Mouse (Mus musculus) forebrain, embryonic 12.5 days (tissue): ENCODE data around the gene Snx8. TPM values are rescaled to one million over a fixed set of nuclear protein-coding genes. Genes with fewer than 3 reads are reported as not detected.
A peak's percentile ranks its signal among the peaks of the same experiment; 100 is the strongest.

Source experiments
- ATAC-seq: fragments of 200-750 bp; cut with Nextera tagmentation; 2 replicates; pipeline ENCODE4 v1.8.0; 2017; ENCODE audit warnings: moderate TSS enrichment; ENCODE audit not compliant: low FRiP score
- H3K27ac ChIP-seq: fragments of 300-500 bp; sonication (generic); 2 replicates; pipeline ENCODE4 v1.5.1; 2016; ENCODE audit warnings: mild to moderate bottlenecking
- H3K27me3 ChIP-seq: fragments of 300-500 bp; sonication (generic); 2 replicates; pipeline ENCODE4 v1.6.1; 2016; ENCODE audit warnings: mild to moderate bottlenecking
- H3K36me3 ChIP-seq: fragments of 300-500 bp; sonication (generic); replicated peaks from 2 replicates; pipeline ENCODE4 v1.6.1; 2016; ENCODE audit warnings: mild to moderate bottlenecking
- H3K4me1 ChIP-seq: fragments of 300-500 bp; sonication (generic); 2 replicates; pipeline ENCODE4 v1.6.1; 2016
- H3K4me2 ChIP-seq: fragments of 300-500 bp; sonication (generic); 2 replicates; pipeline ENCODE4 v1.6.1; 2016; ENCODE audit warnings: mild to moderate bottlenecking, moderate library complexity
- H3K4me3 ChIP-seq: fragments of 300-500 bp; sonication (generic); replicated peaks from 2 replicates; pipeline ENCODE4 v1.5.1; 2016; ENCODE audit warnings: mild to moderate bottlenecking
- H3K9ac ChIP-seq: fragments of 300-500 bp; sonication (generic); 2 replicates; pipeline ENCODE4 v1.6.1; 2016; ENCODE audit warnings: mild to moderate bottlenecking
- H3K9me3 ChIP-seq: fragments of 300-500 bp; sonication (generic); 2 replicates; pipeline ENCODE4 v1.6.1; 2016
- WGBS: fragments of 180-500 bp; shearing (Covaris S2); methylation state at CpG from one replicate; pipeline ENCODE4 v1.1.7; 2016; 5-methylcytosine and 5-hydroxymethylcytosine counted together
- polyA plus RNA-seq: library from polyadenylated mRNA; unstranded; fragments of >200 nt; fragmentation: Nextera tagmentation; extraction: Ambion mirVana; gene quantifications from 2 replicates; pipeline ENCODE4 v1.2.1, GENCODE M21; 2016

The Snx8 gene
- polyA plus RNA-seq, 1 experiment from 2014 or later = 20.7 TPM

DNA sequence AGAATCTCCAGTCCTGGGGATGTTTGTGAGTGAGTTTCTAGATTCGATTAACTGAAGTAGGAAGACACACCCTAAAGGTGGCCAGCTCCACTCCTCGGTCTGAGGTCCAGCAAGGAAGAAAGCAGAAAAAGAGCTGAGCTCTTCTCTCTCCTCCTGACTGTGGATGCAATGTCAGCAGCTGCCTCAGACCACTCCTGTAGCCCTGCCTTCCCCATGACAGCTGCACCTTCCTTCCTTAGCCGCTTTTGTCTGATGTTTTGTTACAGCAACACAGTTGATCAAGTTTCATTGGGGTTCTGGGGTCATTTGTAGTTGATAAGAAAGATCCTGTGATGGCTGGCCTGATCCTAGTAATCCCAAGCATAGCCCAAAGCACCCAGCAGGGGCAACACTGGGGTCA lies 31.6 kb downstream of the Snx8 start:
- 93% methylated on average over 3 of the region's 3 CpGs for WGBS
- no peak overlapping the region for H3K4me3 ChIP-seq

DNA sequence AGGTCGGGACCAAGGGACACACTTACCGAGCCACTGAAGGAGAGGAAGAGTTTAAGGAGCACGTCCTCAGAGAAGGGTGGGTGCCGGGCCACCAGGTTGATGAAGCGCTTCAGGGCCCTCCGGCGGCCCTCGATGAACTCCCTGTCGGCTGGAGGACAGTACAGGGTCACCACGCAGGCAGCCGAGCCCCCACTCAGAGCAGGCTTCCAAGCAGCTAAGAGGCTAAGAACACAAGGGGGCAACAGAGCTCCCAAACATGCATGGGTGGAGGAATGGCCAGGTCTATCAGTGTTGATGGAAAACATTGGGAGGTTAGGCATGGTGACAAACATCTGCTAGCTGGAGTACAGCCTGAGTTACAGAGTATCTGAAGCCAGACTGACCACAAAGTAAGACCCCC lies 33.1 kb downstream of the Snx8 start:
- H3K27me3 ChIP-seq = no peaks in the 10 kb centered on the region
- H3K36me3 ChIP-seq = peaks cover 75% of the 10 kb centered on the region
- no peaks in the 10 kb centered on the region for H3K9me3 ChIP-seq
- H3K4me2 ChIP-seq = no peak overlapping the region
- no peak overlapping the region for H3K9ac ChIP-seq
- no peak overlapping the region for H3K4me3 ChIP-seq
- ATAC-seq = no peak
- WGBS = 88% methylated on average over 11 of the region's 11 CpGs
- no peaks in the 10 kb centered on the region for H3K4me1 ChIP-seq
- no peak overlapping the region for H3K27ac ChIP-seq

More for the DNA sequence above, 31.6 kb downstream of the Snx8 start:
- no peak for ATAC-seq
- Histone ChIP-seq H3K4me2 (no peak overlapping the region), H3K9me3 (no peaks in the 10 kb centered on the region), H3K27me3 (no peaks in the 10 kb centered on the region), H3K36me3 (peaks cover 60% of the 10 kb centered on the region), H3K27ac (no peak overlapping the region), H3K4me1 (no peaks in the 10 kb centered on the region), H3K9ac (no peak overlapping the region)

DNA sequence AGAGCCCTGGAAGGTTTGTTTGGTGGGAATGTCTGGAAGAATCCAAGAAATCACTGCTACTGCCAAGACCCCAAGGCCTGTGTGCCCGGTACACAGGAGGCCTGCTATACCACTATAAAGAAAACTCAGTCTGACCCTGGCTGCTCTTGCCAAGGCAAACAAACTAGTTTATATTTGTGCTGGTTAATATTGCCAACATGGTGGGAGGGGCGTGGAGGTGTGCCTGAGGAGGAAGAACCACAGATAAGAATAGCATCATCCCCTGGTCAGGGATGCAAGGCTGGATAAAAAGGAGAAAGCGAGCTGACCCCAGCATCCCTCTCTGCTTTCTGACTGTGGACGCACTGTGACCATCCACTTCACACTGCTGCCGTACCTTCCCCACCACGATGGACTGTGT lies 36.7 kb downstream of the Snx8 start:
- Histone ChIP-seq H3K4me1 (no peaks in the 10 kb centered on the region), H3K9ac (no peak overlapping the region), H3K9me3 (no peaks in the 10 kb centered on the region), H3K27me3 (no peaks in the 10 kb centered on the region), H3K4me2 (no peak overlapping the region), H3K27ac (no peak overlapping the region), H3K36me3 (peaks cover 67% of the 10 kb centered on the region), H3K4me3 (no peak overlapping the region)
- 94% methylated on average over 6 of the region's 6 CpGs for WGBS
- ATAC-seq = no peak

DNA sequence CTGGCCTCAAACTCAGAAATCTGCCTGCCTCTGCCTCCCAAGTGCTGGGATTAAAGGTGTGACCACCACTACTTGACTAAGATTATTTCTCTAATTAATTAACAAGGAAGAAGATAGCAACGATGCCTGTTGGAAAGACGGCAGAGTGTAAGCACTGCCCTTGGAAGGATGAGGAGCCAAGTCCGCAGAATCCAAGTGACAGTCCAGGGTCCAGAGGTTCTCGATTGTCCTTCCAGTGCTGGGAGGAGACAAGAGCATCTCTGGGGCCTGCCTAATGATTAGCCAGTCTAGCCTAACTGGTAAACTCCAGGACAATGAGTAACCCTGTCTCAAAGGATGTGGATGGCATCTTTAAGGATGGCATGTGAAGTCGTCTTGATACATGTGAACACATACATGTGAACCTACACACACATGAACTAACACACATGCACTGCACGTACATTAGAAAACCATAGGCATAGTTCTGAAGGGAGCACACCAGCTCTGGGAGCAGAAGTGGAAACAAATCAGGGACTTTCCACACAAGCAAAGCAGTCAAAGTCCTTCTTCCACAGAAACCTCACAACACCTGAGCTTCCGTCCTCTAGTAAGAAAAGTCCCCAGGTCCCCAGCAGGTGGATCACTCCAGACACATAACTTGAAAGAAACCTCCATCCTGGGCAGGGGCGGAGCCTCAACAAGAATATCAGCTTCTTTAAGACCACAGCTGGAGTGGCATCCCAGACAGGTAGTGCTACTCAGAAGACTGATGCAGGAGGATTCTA lies 38.1 kb downstream of the Snx8 start:
- WGBS = 94% methylated on average over 8 of the region's 8 CpGs
- Histone ChIP-seq H3K36me3 (peaks cover 55% of the 10 kb centered on the region), H3K4me3 (no peak overlapping the region), H3K27ac (no peak overlapping the region), H3K4me2 (no peak overlapping the region), H3K9me3 (no peaks in the 10 kb centered on the region), H3K9ac (no peak overlapping the region), H3K27me3 (no peaks in the 10 kb centered on the region), H3K4me1 (no peaks in the 10 kb centered on the region)
- no peak for ATAC-seq

DNA sequence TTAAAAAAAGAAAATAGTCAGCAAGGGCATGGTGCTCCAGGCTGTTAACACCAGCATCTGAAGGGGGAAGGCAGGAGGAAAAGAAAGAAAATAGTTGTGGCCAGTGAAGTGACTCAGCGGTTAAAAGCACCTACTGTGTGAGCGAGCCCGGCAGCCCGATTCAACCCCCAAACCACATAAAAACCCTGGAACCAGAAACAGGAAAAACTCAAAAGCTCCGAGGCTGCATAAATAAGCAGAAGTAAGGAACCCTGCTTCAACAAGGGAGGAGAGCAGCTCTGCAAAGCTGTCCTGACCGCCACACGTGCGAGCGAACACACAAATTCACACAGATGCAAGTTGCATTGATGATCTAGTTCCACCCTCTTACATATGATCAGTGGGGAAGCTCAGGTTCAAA lies 39.2 kb downstream of the Snx8 start:
- H3K36me3 ChIP-seq = peaks cover 54% of the 10 kb centered on the region
- no peak for ATAC-seq
- no peaks in the 10 kb centered on the region for H3K4me1 ChIP-seq
- H3K4me3 ChIP-seq = no peak overlapping the region
- 94% methylated on average over 9 of the region's 9 CpGs for WGBS
- H3K27me3 ChIP-seq = no peaks in the 10 kb centered on the region
- H3K4me2 ChIP-seq = no peak overlapping the region
- H3K9ac ChIP-seq = no peak overlapping the region
- no peak overlapping the region for H3K27ac ChIP-seq
- H3K9me3 ChIP-seq = no peaks in the 10 kb centered on the region

DNA sequence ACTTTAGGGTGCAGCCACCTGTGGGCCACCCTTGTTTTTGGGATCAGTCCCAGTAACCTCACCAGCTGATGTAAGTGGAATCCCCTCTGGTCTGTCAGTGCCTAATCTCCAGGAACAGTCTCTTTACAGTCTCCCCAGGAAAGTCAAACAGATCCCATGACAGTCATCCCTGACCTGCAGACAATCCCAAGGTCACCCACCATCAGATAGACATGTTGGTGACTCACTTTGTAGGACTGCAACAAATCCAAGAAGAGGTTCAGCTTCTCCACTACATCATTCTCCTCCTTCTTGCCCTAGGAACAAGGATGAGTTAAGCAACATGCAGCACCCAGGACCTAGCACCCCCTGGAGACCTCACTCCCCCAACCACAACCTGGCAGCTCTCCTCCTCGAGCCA lies 43.0 kb downstream of the Snx8 start:
- no peaks in the 10 kb centered on the region for H3K9me3 ChIP-seq
- no peak overlapping the region for H3K4me2 ChIP-seq
- peaks cover 42% of the 10 kb centered on the region for H3K36me3 ChIP-seq
- 80% methylated on average over 1 of the region's 1 CpGs for WGBS
- no peaks in the 10 kb centered on the region for H3K27me3 ChIP-seq
- H3K27ac ChIP-seq = no peak overlapping the region
- no peaks in the 10 kb centered on the region for H3K4me1 ChIP-seq
- no peak overlapping the region for H3K9ac ChIP-seq
- ATAC-seq = no peak
- H3K4me3 ChIP-seq = no peak overlapping the region

DNA sequence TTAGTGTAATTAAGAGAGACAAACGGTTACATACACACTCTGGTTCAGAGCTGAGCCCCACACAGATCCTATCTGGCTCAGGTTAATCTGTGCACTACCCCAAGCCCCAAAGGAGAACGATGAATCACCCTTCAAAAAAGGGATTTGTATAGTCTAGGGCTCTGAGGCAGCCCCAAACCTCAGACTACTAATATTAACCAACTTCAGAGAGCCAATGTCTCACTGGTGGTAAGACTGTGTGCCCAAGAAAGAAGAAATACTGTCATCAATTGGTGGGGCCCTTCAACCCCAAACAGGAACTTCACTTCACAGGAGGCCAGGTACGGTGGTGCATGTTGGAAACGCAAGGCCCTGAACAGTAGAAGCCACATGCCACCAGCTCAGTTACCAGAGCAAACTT lies 43.8 kb downstream of the Snx8 start:
- H3K4me1 ChIP-seq = no peaks in the 10 kb centered on the region
- H3K4me3 ChIP-seq = no peak overlapping the region
- no peak overlapping the region for H3K4me2 ChIP-seq
- no peaks in the 10 kb centered on the region for H3K27me3 ChIP-seq
- 97% methylated on average over 4 of the region's 4 CpGs for WGBS
- H3K9ac ChIP-seq = no peak overlapping the region
- no peaks in the 10 kb centered on the region for H3K9me3 ChIP-seq
- no peak for ATAC-seq
- H3K36me3 ChIP-seq = peaks cover 45% of the 10 kb centered on the region
- no peak overlapping the region for H3K27ac ChIP-seq

DNA sequence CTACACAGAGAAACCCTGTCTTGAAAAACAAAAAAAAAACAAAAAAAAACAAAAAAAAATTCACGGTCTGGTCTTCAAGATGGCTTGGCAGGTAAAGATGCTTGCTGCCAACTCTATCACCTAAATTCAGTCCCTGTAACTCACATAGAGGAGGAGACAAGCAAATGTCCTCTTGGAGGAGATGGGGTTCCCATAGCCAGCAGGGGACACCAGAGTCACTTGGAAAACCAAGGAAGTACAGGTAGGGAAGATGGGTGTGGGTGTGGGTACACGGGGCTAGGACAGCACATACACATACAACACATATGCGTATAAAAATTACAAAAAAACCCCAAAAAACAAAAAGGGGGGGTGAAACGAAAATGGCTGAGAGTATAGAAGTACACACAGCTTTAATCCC lies 46.2 kb downstream of the Snx8 start:
- ATAC-seq = no peak
- Histone ChIP-seq H3K4me3 (no peak overlapping the region), H3K4me2 (no peak overlapping the region), H3K9ac (no peak overlapping the region), H3K27ac (no peak overlapping the region), H3K27me3 (no peaks in the 10 kb centered on the region), H3K36me3 (peaks cover 66% of the 10 kb centered on the region), H3K4me1 (no peaks in the 10 kb centered on the region), H3K9me3 (no peaks in the 10 kb centered on the region)
- 88% methylated on average over 4 of the region's 4 CpGs for WGBS

DNA sequence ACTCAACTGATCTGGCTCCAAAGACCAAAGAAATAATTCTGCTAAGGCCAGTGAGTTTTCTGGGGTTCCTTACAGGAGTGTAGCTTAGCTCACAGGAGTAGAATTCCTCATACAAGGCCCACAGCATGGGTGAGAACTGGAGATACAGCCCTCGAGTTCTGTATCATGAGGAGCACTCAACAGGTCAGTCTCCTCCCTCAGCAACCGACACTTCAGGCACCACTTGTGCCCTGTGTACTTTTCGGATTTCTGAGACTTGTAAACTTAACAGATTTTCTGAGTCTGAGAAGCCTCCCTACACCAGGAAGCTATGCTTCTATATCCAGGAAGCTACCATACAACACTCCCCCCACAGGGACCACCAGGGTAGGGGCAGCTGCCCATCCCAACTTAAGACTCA lies 49.2 kb downstream of the Snx8 start:
- Histone ChIP-seq H3K4me3 (no peak overlapping the region), H3K9ac (no peak overlapping the region), H3K4me1 (no peaks in the 10 kb centered on the region), H3K36me3 (peaks cover 54% of the 10 kb centered on the region), H3K27ac (no peak overlapping the region), H3K4me2 (no peak overlapping the region), H3K9me3 (no peaks in the 10 kb centered on the region), H3K27me3 (no peaks in the 10 kb centered on the region)
- 85% methylated on average over 3 of the region's 3 CpGs for WGBS
- ATAC-seq = no peak

DNA sequence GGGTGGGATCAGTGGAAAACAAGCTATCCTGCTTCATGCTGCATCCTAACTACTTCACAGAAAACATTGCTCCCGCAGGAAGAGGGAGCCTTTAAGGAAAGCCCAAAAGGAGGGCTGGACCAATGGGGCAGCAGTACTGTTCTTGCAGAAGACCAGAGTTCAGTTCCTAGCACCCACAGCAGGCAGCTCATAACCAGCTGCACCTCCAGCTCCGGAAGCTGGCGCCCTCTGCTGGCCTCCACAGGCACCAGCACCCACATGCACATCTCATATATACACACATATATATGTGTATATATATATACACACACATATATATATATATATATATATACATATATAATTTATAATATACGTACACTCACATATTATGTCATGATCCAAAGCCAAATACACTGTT lies 50.3 kb downstream of the Snx8 start:
- 90% methylated on average over 4 of the region's 4 CpGs for WGBS
- peaks cover 43% of the 10 kb centered on the region for H3K36me3 ChIP-seq
- no peaks in the 10 kb centered on the region for H3K27me3 ChIP-seq

DNA sequence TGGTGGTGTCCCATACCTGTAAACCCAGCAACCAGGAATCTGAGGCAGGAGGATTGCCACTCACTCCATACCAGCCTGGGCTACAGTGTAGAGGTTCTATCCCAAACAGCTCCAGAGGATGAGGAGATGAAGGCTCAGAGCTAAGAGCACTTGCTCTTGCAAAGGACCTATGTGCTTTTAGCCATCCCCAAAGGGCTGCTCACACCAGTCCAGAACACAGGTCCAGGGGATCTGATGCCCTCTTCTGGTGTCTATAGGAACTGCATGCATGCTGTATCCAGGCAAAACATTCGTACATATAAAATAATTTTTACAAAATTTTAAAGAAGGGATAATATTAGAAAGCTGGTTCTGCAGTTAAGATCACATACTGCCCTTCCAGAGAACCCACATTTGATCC lies 52.4 kb downstream of the Snx8 start:
- Histone ChIP-seq H3K36me3 (peaks cover 35% of the 10 kb centered on the region), H3K4me3 (no peak overlapping the region), H3K4me2 (no peak overlapping the region), H3K27me3 (no peaks in the 10 kb centered on the region), H3K27ac (no peak overlapping the region), H3K9ac (no peak overlapping the region), H3K9me3 (no peaks in the 10 kb centered on the region), H3K4me1 (peaks cover 4% of the 10 kb centered on the region; the same call in 1 of the 2 replicates)
- ATAC-seq = no peak
- 82% methylated on average over 1 of the region's 1 CpGs for WGBS

More for the DNA sequence above, 50.3 kb downstream of the Snx8 start:
- Histone ChIP-seq H3K4me1 (no peaks in the 10 kb centered on the region), H3K27ac (no peak overlapping the region), H3K9ac (no peak overlapping the region), H3K4me3 (no peak overlapping the region), H3K4me2 (no peak overlapping the region), H3K9me3 (no peaks in the 10 kb centered on the region)
- ATAC-seq = no peak

DNA sequence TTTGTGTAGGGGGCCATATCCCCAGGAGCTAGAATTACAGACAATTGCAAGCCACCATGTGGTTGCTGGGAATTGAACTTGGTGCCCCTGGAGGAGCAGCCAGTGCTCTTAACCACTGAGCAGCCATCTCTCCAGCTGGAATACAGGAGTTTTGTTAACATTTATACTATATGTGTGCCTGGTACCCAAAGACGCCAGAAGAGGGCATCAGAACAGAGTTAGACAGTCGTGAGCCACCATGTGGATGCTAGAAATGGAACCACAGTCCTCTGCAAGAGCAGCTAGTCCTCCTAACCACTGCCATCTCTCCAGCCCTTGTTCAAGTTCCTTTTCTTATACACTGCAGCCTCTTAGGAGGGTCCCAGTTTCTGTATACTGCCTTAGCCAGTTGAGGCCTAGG lies 55.4 kb downstream of the Snx8 start:
- no peaks in the 10 kb centered on the region for H3K27me3 ChIP-seq
- H3K9ac ChIP-seq = no peak overlapping the region
- no peak for ATAC-seq
- no peaks in the 10 kb centered on the region for H3K9me3 ChIP-seq
- H3K4me2 ChIP-seq = no peak overlapping the region
- peaks cover 18% of the 10 kb centered on the region for H3K36me3 ChIP-seq
- no peak overlapping the region for H3K4me3 ChIP-seq
- no peak overlapping the region for H3K27ac ChIP-seq
- WGBS = 22% methylated on average over 2 of the region's 2 CpGs
- H3K4me1 ChIP-seq = peaks cover 14% of the 10 kb centered on the region

DNA sequence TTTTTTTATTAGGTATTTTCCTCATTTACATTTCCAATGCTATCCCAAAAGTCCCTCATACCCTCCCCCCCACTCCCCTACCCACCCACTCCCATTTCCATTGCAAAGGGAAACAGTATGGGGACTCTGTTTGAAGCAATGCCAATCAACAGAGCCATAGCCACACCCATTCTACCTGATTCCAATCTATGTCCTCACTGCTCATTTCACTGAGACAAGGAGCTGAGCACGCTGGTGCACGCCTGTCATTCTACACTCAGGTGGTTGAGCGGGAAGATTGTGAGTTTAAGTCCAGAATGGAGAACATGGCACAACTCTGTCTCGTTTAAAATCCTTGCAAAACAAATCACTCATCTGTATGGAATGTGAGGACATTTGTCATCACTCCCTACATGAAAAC lies 56.5 kb downstream of the Snx8 start:
- no peaks in the 10 kb centered on the region for H3K27me3 ChIP-seq
- peaks cover 22% of the 10 kb centered on the region for H3K36me3 ChIP-seq
- H3K9me3 ChIP-seq = no peaks in the 10 kb centered on the region
- peak overlapping the region; percentile 64; the same call in 1 of the 2 replicates for H3K4me3 ChIP-seq
- ATAC-seq = no peak
- peak overlapping the region; percentile 87 for H3K4me2 ChIP-seq
- H3K4me1 ChIP-seq = peaks cover 14% of the 10 kb centered on the region
- H3K9ac ChIP-seq = peak overlapping the region; percentile 82; the same call in 1 of the 2 replicates
- 70% methylated on average over 4 of the region's 4 CpGs for WGBS
- H3K27ac ChIP-seq = no peak overlapping the region
